ENCODE assay signal across 18 mouse cellular contexts in the genomic region with DNA sequence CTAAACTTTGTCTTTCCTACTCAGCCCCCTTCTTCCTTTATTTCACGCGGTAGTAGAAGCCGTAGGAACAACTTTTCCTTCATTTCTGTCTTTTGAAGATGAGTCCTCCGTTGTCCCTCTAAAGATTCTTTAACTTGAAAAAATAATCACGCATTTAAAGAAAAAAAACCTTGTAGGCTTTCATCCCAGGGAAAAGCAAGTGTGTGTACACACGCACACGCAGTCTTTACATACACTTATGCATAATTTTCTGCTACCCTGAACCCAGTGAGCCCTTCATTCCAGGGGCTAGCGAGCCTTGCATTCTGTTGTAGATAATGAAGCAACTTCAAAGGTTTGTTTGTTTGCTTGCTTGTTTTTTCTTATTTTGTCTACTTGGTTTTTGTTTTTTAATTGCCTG. TPM values are rescaled to one million over a fixed set of nuclear protein-coding genes. Genes with fewer than 3 reads are reported as not detected.
DNase-seq lines count a peak whose midpoint lies in the region; ATAC-seq lines count a peak whose summit lies in the region.
"Had no signal": no experiment of that assay in that cellular context is flagged by ENCODE, and none has a peak within 500 bp of the region (broad histone marks: within the 10 kb centered on the region; RNA-seq: fewer than 3 reads in every experiment).

No protein-coding gene starts in this region.

- no peak overlapping the region for H3K27ac ChIP-seq in hindbrain, embryonic 11.5 days (ENCODE audit: low read depth, low read length)
- H3K27ac ChIP-seq in hindbrain, embryonic 12.5 days, result no peak overlapping the region
- H3K27ac ChIP-seq in midbrain, embryonic 11.5 days (ENCODE audit: low read depth, low read length), result no peak overlapping the region
- no peak overlapping the region for H3K27ac ChIP-seq in midbrain, embryonic 15.5 days
- no peak overlapping the region for H3K27ac ChIP-seq in intestine, embryonic 15.5 days
- no peak overlapping the region for H3K27ac ChIP-seq in stomach, embryonic 15.5 days
- H3K27ac ChIP-seq: limb, embryonic 12.5 days; midbrain, embryonic 10.5 days had no signal

- no peak for ATAC-seq in hindbrain, embryonic 11.5 days (ENCODE audit: low FRiP score)
- ATAC-seq in hindbrain, embryonic 12.5 days (ENCODE audit: low FRiP score), result no peak
- ATAC-seq in midbrain, embryonic 11.5 days (ENCODE audit: low FRiP score), result no peak
- ATAC-seq in midbrain, embryonic 15.5 days (replicated peaks), result no peak
- no peak for ATAC-seq in intestine, embryonic 15.5 days
- ATAC-seq in stomach, embryonic 15.5 days (ENCODE audit: insufficient read depth, low FRiP score, low read depth), result no peak
- ATAC-seq in granulocyte monocyte progenitor cell, adult 5-6 weeks (replicated peaks; ENCODE audit: poor library complexity, severe bottlenecking), result no peak

- peak; percentile 50 for DNase-seq in hindbrain, embryonic 11.5 days (ENCODE audit: low spot score)
- DNase-seq in midbrain, embryonic 11.5 days (ENCODE audit: low spot score, missing footprints), result peak; percentile 91
- DNase-seq in adrenal gland, postnatal 25 days, result no peak
- DNase-seq: adrenal gland, adult 8-10 months; B cell, adult 2 months; cerebellum, adult 11 months; cerebellum, postnatal 36 days; gastrocnemius, postnatal 10 days had no signal

- H3K4me3 ChIP-seq in hindbrain, embryonic 11.5 days (ENCODE audit: low read depth, low read length), result no peak overlapping the region
- no peak overlapping the region for H3K4me3 ChIP-seq in hindbrain, embryonic 12.5 days
- no peak overlapping the region for H3K4me3 ChIP-seq in midbrain, embryonic 11.5 days (ENCODE audit: low read depth, low read length)
- no peak overlapping the region for H3K4me3 ChIP-seq in midbrain, embryonic 15.5 days
- H3K4me3 ChIP-seq in intestine, embryonic 15.5 days (replicated peaks), result peak overlapping the region; percentile 68
- peak overlapping the region; percentile 68 for H3K4me3 ChIP-seq in stomach, embryonic 15.5 days (replicated peaks)
- H3K4me3 ChIP-seq: heart, embryonic 12.5 days; limb, embryonic 12.5 days; midbrain, embryonic 10.5 days had no signal

- no peaks in the 10 kb centered on the region for H3K36me3 ChIP-seq in hindbrain, embryonic 11.5 days (ENCODE audit: control insufficient read depth, insufficient read depth, low read length)
- no peaks in the 10 kb centered on the region for H3K36me3 ChIP-seq in hindbrain, embryonic 12.5 days
- H3K36me3 ChIP-seq in midbrain, embryonic 11.5 days (ENCODE audit: control insufficient read depth, insufficient read depth, low read length), result no peaks in the 10 kb centered on the region
- H3K36me3 ChIP-seq in midbrain, embryonic 15.5 days (replicated peaks), result no peaks in the 10 kb centered on the region
- H3K36me3 ChIP-seq in intestine, embryonic 15.5 days, result no peaks in the 10 kb centered on the region
- no peaks in the 10 kb centered on the region for H3K36me3 ChIP-seq in stomach, embryonic 15.5 days
- H3K36me3 ChIP-seq: heart, embryonic 12.5 days; limb, embryonic 12.5 days; midbrain, embryonic 10.5 days had no signal

- H3K9ac ChIP-seq in hindbrain, embryonic 11.5 days (ENCODE audit: low read depth, low read length), result no peak overlapping the region
- no peak overlapping the region for H3K9ac ChIP-seq in hindbrain, embryonic 12.5 days
- no peak overlapping the region for H3K9ac ChIP-seq in midbrain, embryonic 11.5 days (ENCODE audit: low read length)
- no peak overlapping the region for H3K9ac ChIP-seq in midbrain, embryonic 15.5 days
- peak overlapping the region; percentile 66 for H3K9ac ChIP-seq in intestine, embryonic 15.5 days
- peak overlapping the region; percentile 14; the same call in 1 of the 2 replicates for H3K9ac ChIP-seq in stomach, embryonic 15.5 days
- H3K9ac ChIP-seq: limb, embryonic 12.5 days had no signal

- H3K27me3 ChIP-seq in hindbrain, embryonic 11.5 days (ENCODE audit: control insufficient read depth, insufficient read depth, low read length), result peaks cover 96% of the 10 kb centered on the region
- peaks cover 99% of the 10 kb centered on the region for H3K27me3 ChIP-seq in hindbrain, embryonic 12.5 days
- H3K27me3 ChIP-seq in midbrain, embryonic 11.5 days (ENCODE audit: control insufficient read depth, insufficient read depth, low read length), result peaks cover 95% of the 10 kb centered on the region
- peaks cover 96% of the 10 kb centered on the region for H3K27me3 ChIP-seq in midbrain, embryonic 15.5 days (replicated peaks)
- peaks cover 77% of the 10 kb centered on the region for H3K27me3 ChIP-seq in intestine, embryonic 15.5 days (replicated peaks)
- peaks cover 72% of the 10 kb centered on the region for H3K27me3 ChIP-seq in stomach, embryonic 15.5 days (replicated peaks)

- H3K4me2 ChIP-seq in hindbrain, embryonic 11.5 days (replicated peaks; ENCODE audit: low read depth, low read length), result no peak overlapping the region
- no peak overlapping the region for H3K4me2 ChIP-seq in hindbrain, embryonic 12.5 days (replicated peaks)
- H3K4me2 ChIP-seq in midbrain, embryonic 11.5 days, result no peak overlapping the region
- H3K4me2 ChIP-seq in midbrain, embryonic 15.5 days, result no peak overlapping the region
- H3K4me2 ChIP-seq in intestine, embryonic 15.5 days (replicated peaks), result peak overlapping the region; percentile 87
- peak overlapping the region; percentile 82 for H3K4me2 ChIP-seq in stomach, embryonic 15.5 days
- H3K4me2 ChIP-seq: heart, embryonic 12.5 days had no signal

- H3K4me1 ChIP-seq in hindbrain, embryonic 11.5 days (replicated peaks; ENCODE audit: control insufficient read depth, insufficient read depth, low read length), result peaks cover 12% of the 10 kb centered on the region
- peaks cover 19% of the 10 kb centered on the region for H3K4me1 ChIP-seq in hindbrain, embryonic 12.5 days
- peaks cover 17% of the 10 kb centered on the region for H3K4me1 ChIP-seq in midbrain, embryonic 11.5 days (ENCODE audit: control insufficient read depth, insufficient read depth, low read length)
- peaks cover 19% of the 10 kb centered on the region for H3K4me1 ChIP-seq in midbrain, embryonic 15.5 days
- peaks cover 17% of the 10 kb centered on the region for H3K4me1 ChIP-seq in intestine, embryonic 15.5 days (replicated peaks)
- peaks cover 16% of the 10 kb centered on the region for H3K4me1 ChIP-seq in stomach, embryonic 15.5 days

- no peaks in the 10 kb centered on the region for H3K9me3 ChIP-seq in hindbrain, embryonic 11.5 days (ENCODE audit: control insufficient read depth, low read length)
- no peaks in the 10 kb centered on the region for H3K9me3 ChIP-seq in hindbrain, embryonic 12.5 days (replicated peaks)
- H3K9me3 ChIP-seq in midbrain, embryonic 11.5 days (ENCODE audit: control insufficient read depth, low read length), result no peaks in the 10 kb centered on the region
- H3K9me3 ChIP-seq in midbrain, embryonic 15.5 days, result no peaks in the 10 kb centered on the region
- no peaks in the 10 kb centered on the region for H3K9me3 ChIP-seq in intestine, embryonic 15.5 days
- no peaks in the 10 kb centered on the region for H3K9me3 ChIP-seq in stomach, embryonic 15.5 days
- H3K9me3 ChIP-seq: heart, embryonic 12.5 days; limb, embryonic 12.5 days; midbrain, embryonic 10.5 days had no signal

- 2% methylated on average over 8 of the region's 8 CpGs for WGBS in hindbrain, embryonic 11.5 days
- WGBS in hindbrain, embryonic 12.5 days, result 3% methylated on average over 8 of the region's 8 CpGs
- 2% methylated on average over 8 of the region's 8 CpGs for WGBS in midbrain, embryonic 11.5 days
- 3% methylated on average over 8 of the region's 8 CpGs for WGBS in midbrain, embryonic 15.5 days
- 13% methylated on average over 8 of the region's 8 CpGs for WGBS in intestine, embryonic 15.5 days
- 19% methylated on average over 8 of the region's 8 CpGs for WGBS in stomach, embryonic 15.5 days

RNA-seq across cellular contexts. Expression of gene Foxf1, which starts 4.1 kb away (rescaled TPM):
- 2.1 and 2.3 TPM in 2 replicates for polyA plus RNA-seq in hindbrain, embryonic 11.5 days (2014; fragmentation: Nextera tagmentation; extraction: Ambion mirVana)
- 2.0 and 3.2 TPM in 2 replicates for polyA plus RNA-seq in hindbrain, embryonic 12.5 days (2016; fragmentation: Nextera tagmentation; extraction: Ambion mirVana)
- polyA plus RNA-seq in midbrain, embryonic 11.5 days (2014; fragmentation: Nextera tagmentation; extraction: Ambion mirVana), result 0.17 and 0.20 TPM in 2 replicates
- 1.0 and 1.6 TPM in 2 replicates for polyA plus RNA-seq in midbrain, embryonic 15.5 days (2015; fragmentation: Nextera tagmentation; extraction: Ambion mirVana)
- 105 and 126 TPM in 2 replicates for polyA plus RNA-seq in intestine, embryonic 15.5 days (2015; fragmentation: Nextera tagmentation; extraction: Ambion mirVana)
- polyA plus RNA-seq in stomach, embryonic 15.5 days (2015; fragmentation: Nextera tagmentation; extraction: Ambion mirVana), result 131 and 136 TPM in 2 replicates
- not detected in 2 replicates for total RNA-seq in granulocyte monocyte progenitor cell, adult 5-6 weeks (2014; fragmentation: Nextera tagmentation)
- total RNA-seq in granulocyte monocyte progenitor cell, adult 5-6 weeks (2017), result not detected in 2 replicates
- 0.43 and 0.52 TPM in 2 replicates for total RNA-seq in adrenal gland, postnatal 25 days (2021)
- total RNA-seq: hematopoietic stem cell, adult 5-6 weeks had no signal

RNA-seq across cellular contexts. Expression of gene Mthfsd, which starts 19.9 kb away (rescaled TPM):
- 53.5 and 56.1 TPM in 2 replicates for polyA plus RNA-seq in hindbrain, embryonic 11.5 days (2014; fragmentation: Nextera tagmentation; extraction: Ambion mirVana)
- 60.0 and 69.3 TPM in 2 replicates for polyA plus RNA-seq in hindbrain, embryonic 12.5 days (2016; fragmentation: Nextera tagmentation; extraction: Ambion mirVana)
- polyA plus RNA-seq in midbrain, embryonic 11.5 days (2014; fragmentation: Nextera tagmentation; extraction: Ambion mirVana), result 47.4 and 50.4 TPM in 2 replicates
- 51.1 and 52.3 TPM in 2 replicates for polyA plus RNA-seq in midbrain, embryonic 15.5 days (2015; fragmentation: Nextera tagmentation; extraction: Ambion mirVana)
- 50.6 and 52.3 TPM in 2 replicates for polyA plus RNA-seq in intestine, embryonic 15.5 days (2015; fragmentation: Nextera tagmentation; extraction: Ambion mirVana)
- polyA plus RNA-seq in stomach, embryonic 15.5 days (2015; fragmentation: Nextera tagmentation; extraction: Ambion mirVana), result 53.9 and 56.3 TPM in 2 replicates
- 38.9 and 45.1 TPM in 2 replicates for total RNA-seq in granulocyte monocyte progenitor cell, adult 5-6 weeks (2014; fragmentation: Nextera tagmentation)
- total RNA-seq in granulocyte monocyte progenitor cell, adult 5-6 weeks (2017), result 14.9 and 16.4 TPM in 2 replicates
- total RNA-seq in adrenal gland, postnatal 25 days (2021), result 31.1 and 44.8 TPM in 2 replicates

RNA-seq across cellular contexts. Expression of gene Foxc2, which starts 27.7 kb away (rescaled TPM):
- polyA plus RNA-seq in hindbrain, embryonic 11.5 days (2014; fragmentation: Nextera tagmentation; extraction: Ambion mirVana), result 6.8 and 8.0 TPM in 2 replicates
- polyA plus RNA-seq in hindbrain, embryonic 12.5 days (2016; fragmentation: Nextera tagmentation; extraction: Ambion mirVana), result 22.7 and 25.4 TPM in 2 replicates
- 7.0 and 7.1 TPM in 2 replicates for polyA plus RNA-seq in midbrain, embryonic 11.5 days (2014; fragmentation: Nextera tagmentation; extraction: Ambion mirVana)
- polyA plus RNA-seq in midbrain, embryonic 15.5 days (2015; fragmentation: Nextera tagmentation; extraction: Ambion mirVana), result 4.2 and 5.2 TPM in 2 replicates
- polyA plus RNA-seq in intestine, embryonic 15.5 days (2015; fragmentation: Nextera tagmentation; extraction: Ambion mirVana), result 0.69 and 0.80 TPM in 2 replicates
- 0.77 and 0.90 TPM in 2 replicates for polyA plus RNA-seq in stomach, embryonic 15.5 days (2015; fragmentation: Nextera tagmentation; extraction: Ambion mirVana)
- total RNA-seq in granulocyte monocyte progenitor cell, adult 5-6 weeks (2014; fragmentation: Nextera tagmentation), result not detected in 2 replicates
- not detected in 2 replicates for total RNA-seq in granulocyte monocyte progenitor cell, adult 5-6 weeks (2017)
- 2.7 and 3.6 TPM in 2 replicates for total RNA-seq in adrenal gland, postnatal 25 days (2021)
- total RNA-seq: hematopoietic stem cell, adult 5-6 weeks had no signal

RNA-seq across cellular contexts. Expression of gene Foxl1, which starts 39.5 kb away (rescaled TPM):
- 0.73 and 1.9 TPM in 2 replicates for polyA plus RNA-seq in hindbrain, embryonic 11.5 days (2014; fragmentation: Nextera tagmentation; extraction: Ambion mirVana)
- 1.8 and 2.2 TPM in 2 replicates for polyA plus RNA-seq in hindbrain, embryonic 12.5 days (2016; fragmentation: Nextera tagmentation; extraction: Ambion mirVana)
- 0.46 and 0.79 TPM in 2 replicates for polyA plus RNA-seq in midbrain, embryonic 11.5 days (2014; fragmentation: Nextera tagmentation; extraction: Ambion mirVana)
- polyA plus RNA-seq in midbrain, embryonic 15.5 days (2015; fragmentation: Nextera tagmentation; extraction: Ambion mirVana), result 0.12 and 0.18 TPM in 2 replicates
- polyA plus RNA-seq in intestine, embryonic 15.5 days (2015; fragmentation: Nextera tagmentation; extraction: Ambion mirVana), result 9.0 and 9.3 TPM in 2 replicates
- polyA plus RNA-seq in stomach, embryonic 15.5 days (2015; fragmentation: Nextera tagmentation; extraction: Ambion mirVana), result 7.2 and 9.4 TPM in 2 replicates
- not detected in 2 replicates for total RNA-seq in granulocyte monocyte progenitor cell, adult 5-6 weeks (2014; fragmentation: Nextera tagmentation)
- not detected in 2 replicates for total RNA-seq in granulocyte monocyte progenitor cell, adult 5-6 weeks (2017)
- total RNA-seq in adrenal gland, postnatal 25 days (2021), result 0.27 and 0.33 TPM in 2 replicates
- total RNA-seq: hematopoietic stem cell, adult 5-6 weeks had no signal
- polyA plus RNA-seq: neural tube, embryonic 14.5 days had no signal

Comparison
In these comparisons a context has a peak if more than half of its experiments do, and no peak if none do; other contexts are left out.
1. H3K4me2 ChIP-seq: peak in intestine, embryonic 15.5 days (single experiment) and stomach, embryonic 15.5 days (single experiment); none in hindbrain, embryonic 11.5 days (single experiment), hindbrain, embryonic 12.5 days (single experiment), midbrain, embryonic 11.5 days (single experiment) and midbrain, embryonic 15.5 days (single experiment).
2. H3K4me3 ChIP-seq: peak in intestine, embryonic 15.5 days (single experiment) and stomach, embryonic 15.5 days (single experiment); none in hindbrain, embryonic 11.5 days (single experiment), hindbrain, embryonic 12.5 days (single experiment), midbrain, embryonic 11.5 days (single experiment) and midbrain, embryonic 15.5 days (single experiment).
3. H3K9ac ChIP-seq: peak in intestine, embryonic 15.5 days (single experiment) and stomach, embryonic 15.5 days (single experiment); none in hindbrain, embryonic 11.5 days (single experiment), hindbrain, embryonic 12.5 days (single experiment), midbrain, embryonic 11.5 days (single experiment) and midbrain, embryonic 15.5 days (single experiment).
4. RNA of gene Foxf1, which starts 4.1 kb away (polyA plus RNA-seq): 131 to 136 TPM in stomach, embryonic 15.5 days and 105 to 126 TPM in intestine, embryonic 15.5 days; 2.1 to 2.3 TPM in hindbrain, embryonic 11.5 days, 2.0 to 3.2 TPM in hindbrain, embryonic 12.5 days, 1.0 to 1.6 TPM in midbrain, embryonic 15.5 days and 0.17 to 0.20 TPM in midbrain, embryonic 11.5 days; every median in the first group is over 10 times any median in the second.